Mouse (Mus musculus) MEL (cell line): ENCODE measurements around the gene Zfp39. TPM values are rescaled to one million over a fixed set of nuclear protein-coding genes. Genes with fewer than 3 reads are reported as not detected.

Source experiments
- DNase-seq: peaks from one replicate; pipeline ENCODE4 v3.0.0; 2011; ENCODE audit warnings: low read depth, low spot score
- H3K27ac ChIP-seq: 2 replicates; pipeline ENCODE4 v1.5.1; 2012; ENCODE audit warnings: low read depth, mild to moderate bottlenecking, control low read depth, low read length, moderate library complexity; ENCODE audit not compliant: control insufficient read depth
- H3K27me3 ChIP-seq, 2 experiments: fragments of 150-350 bp in 1 of 2; sonication (generic) in 1 of 2; 2 replicates each; pipeline ENCODE4 v1.6.1; 2012; ENCODE audit warnings: low read length in 2 of 2, mild to moderate bottlenecking in 2 of 2, improper control_type of control experiment in 1 of 2, moderate library complexity in 1 of 2; ENCODE audit not compliant: insufficient read depth in 2 of 2, control insufficient read depth in 1 of 2
- H3K36me3 ChIP-seq, 2 experiments: 2 replicates each; pipeline ENCODE4 v1.6.1; 2012 to 2014; ENCODE audit warnings: low read length in 2 of 2, improper control_type of control experiment in 1 of 2, inconsistent platforms in 1 of 2, mild to moderate bottlenecking in 1 of 2; ENCODE audit not compliant: insufficient read depth in 2 of 2, control insufficient read depth in 1 of 2
- H3K4me1 ChIP-seq, 2 experiments: fragments of 150-350 bp in 1 of 2; sonication (generic) in 1 of 2; 2 replicates each; pipeline ENCODE4 v1.6.1; 2012; ENCODE audit warnings: low read length in 2 of 2, improper control_type of control experiment in 1 of 2, mild to moderate bottlenecking in 1 of 2; ENCODE audit not compliant: insufficient read depth in 2 of 2, control insufficient read depth in 1 of 2
- H3K4me3 ChIP-seq, 2 experiments: fragments of 150-350 bp in 1 of 2; sonication (generic) in 1 of 2; 2 replicates each; pipeline ENCODE4 v1.5.1; 2012; ENCODE audit warnings: low read depth in 2 of 2, low read length in 2 of 2, mild to moderate bottlenecking in 2 of 2, moderate library complexity in 2 of 2, control low read depth in 1 of 2, improper control_type of control experiment in 1 of 2; ENCODE audit not compliant: control insufficient read depth in 1 of 2, insufficient read depth in 1 of 2
- H3K79me2 ChIP-seq: 2 replicates; pipeline ENCODE4 v1.6.1; 2012; ENCODE audit warnings: mild to moderate bottlenecking, low read length, moderate library complexity; ENCODE audit not compliant: control insufficient read depth, poor library complexity, insufficient read depth
- H3K9ac ChIP-seq: 2 replicates; pipeline ENCODE4 v1.6.1; 2012; ENCODE audit warnings: low read depth, mild to moderate bottlenecking, control low read depth, low read length, moderate library complexity; ENCODE audit not compliant: control insufficient read depth, poor library complexity, severe bottlenecking
- H3K9me3 ChIP-seq: fragments of 150-350 bp; sonication (generic); replicated peaks from 2 replicates; pipeline ENCODE4 v1.6.1; 2012; ENCODE audit warnings: mild to moderate bottlenecking, low read length, improper control_type of control experiment, moderate library complexity; ENCODE audit not compliant: insufficient read depth
- CTCF ChIP-seq, 3 experiments: IDR thresholded peaks in 2 of 3; conservative IDR thresholded peaks in 1 of 3; 2 replicates each; pipeline ENCODE4 v1.5.1; 2011 to 2012; ENCODE audit warnings: low read length in 3 of 3, low read depth in 2 of 3, mild to moderate bottlenecking in 2 of 3, improper control_type of control experiment in 1 of 3, inconsistent platforms in 1 of 3, mixed read lengths in 1 of 3, moderate library complexity in 1 of 3; ENCODE audit not compliant: control insufficient read depth in 1 of 3, insufficient read depth in 1 of 3, poor library complexity in 1 of 3, severe bottlenecking in 1 of 3
- E2F4 ChIP-seq: IDR thresholded peaks from 2 replicates; pipeline ENCODE4 v1.6.1; 2011; ENCODE audit warnings: low read depth, low read length, improper control_type of control experiment, borderline replicate concordance
- ELF1 ChIP-seq: IDR thresholded peaks from 2 replicates; pipeline ENCODE4 v1.6.1; 2014; ENCODE audit warnings: low read depth, mild to moderate bottlenecking, inconsistent platforms, low read length, improper control_type of control experiment, moderate library complexity
- EP300 ChIP-seq, 2 experiments: IDR thresholded peaks; 2 replicates each; pipeline ENCODE4 v1.6.1; 2011; ENCODE audit warnings: improper control_type of control experiment in 2 of 2, low read length in 2 of 2, low read depth in 1 of 2, mild to moderate bottlenecking in 1 of 2
- ETS1 ChIP-seq: IDR thresholded peaks from 2 replicates; pipeline ENCODE4 v1.6.1; 2012; ENCODE audit warnings: low read depth, mild to moderate bottlenecking, inconsistent platforms, low read length, improper control_type of control experiment, moderate library complexity
- GATA1 ChIP-seq: IDR thresholded peaks from 2 replicates; pipeline ENCODE4 v1.6.1; 2011; ENCODE audit warnings: low read depth, low read length, improper control_type of control experiment
- HCFC1 ChIP-seq: IDR thresholded peaks from 2 replicates; pipeline ENCODE4 v1.6.1; 2012; ENCODE audit warnings: low read depth, mild to moderate bottlenecking, inconsistent platforms, low read length, improper control_type of control experiment, moderate library complexity
- KAT2A ChIP-seq: conservative IDR thresholded peaks from 2 replicates; pipeline ENCODE4 v1.6.1; 2012; ENCODE audit warnings: low read depth, low read length, improper control_type of control experiment, inconsistent platforms
- MAFK ChIP-seq: IDR thresholded peaks from 2 replicates; pipeline ENCODE4 v1.6.1; 2011; ENCODE audit warnings: low read depth, mild to moderate bottlenecking, low read length, improper control_type of control experiment, borderline replicate concordance
- MAX ChIP-seq: IDR thresholded peaks from 2 replicates; pipeline ENCODE4 v1.6.1; 2011; ENCODE audit warnings: low read length, improper control_type of control experiment
- MAZ ChIP-seq: IDR thresholded peaks from 2 replicates; pipeline ENCODE4 v1.6.1; 2012; ENCODE audit warnings: low read depth, mild to moderate bottlenecking, inconsistent platforms, low read length, improper control_type of control experiment
- MXI1 ChIP-seq: IDR thresholded peaks from 2 replicates; pipeline ENCODE4 v1.6.1; 2011; ENCODE audit warnings: mild to moderate bottlenecking, low read depth, low read length, improper control_type of control experiment
- MYB ChIP-seq: IDR thresholded peaks from 2 replicates; pipeline ENCODE4 v1.6.1; 2011; ENCODE audit warnings: mild to moderate bottlenecking, low read depth, low read length, improper control_type of control experiment
- MYC ChIP-seq: IDR thresholded peaks from 2 replicates; pipeline ENCODE4 v1.6.1; 2011; ENCODE audit warnings: low read depth, mild to moderate bottlenecking, low read length, improper control_type of control experiment, moderate library complexity
- POLR2AphosphoS5 ChIP-seq: IDR thresholded peaks from 2 replicates; pipeline ENCODE4 v1.6.1; 2012; ENCODE audit warnings: low read depth, borderline replicate concordance, mild to moderate bottlenecking, inconsistent platforms, low read length, moderate library complexity, mixed read lengths
- SMC3 ChIP-seq: IDR thresholded peaks from 2 replicates; pipeline ENCODE4 v1.6.1; 2011; ENCODE audit warnings: low read depth, low read length, improper control_type of control experiment
- TAL1 ChIP-seq: IDR thresholded peaks from 2 replicates; pipeline ENCODE4 v1.6.1; 2012; ENCODE audit warnings: mild to moderate bottlenecking, inconsistent platforms, low read length, moderate library complexity, mixed read lengths
- TBP ChIP-seq: IDR thresholded peaks from 2 replicates; pipeline ENCODE4 v1.8.0; 2011; ENCODE audit warnings: low read depth, low read length, improper control_type of control experiment
- TCF12 ChIP-seq: IDR thresholded peaks from 2 replicates; pipeline ENCODE4 v1.6.1; 2014; ENCODE audit warnings: low read depth, mild to moderate bottlenecking, inconsistent platforms, low read length, improper control_type of control experiment, moderate library complexity
- UBTF ChIP-seq: IDR thresholded peaks from 2 replicates; pipeline ENCODE4 v1.6.1; 2012; ENCODE audit warnings: low read depth, mild to moderate bottlenecking, inconsistent platforms, low read length, improper control_type of control experiment, moderate library complexity, borderline replicate concordance; ENCODE audit not compliant: insufficient read depth
- USF2 ChIP-seq, 2 experiments: IDR thresholded peaks; 2 replicates each; pipeline ENCODE4 v1.6.1; 2011 to 2012; ENCODE audit warnings: improper control_type of control experiment in 2 of 2, low read length in 2 of 2, borderline replicate concordance in 1 of 2, inconsistent platforms in 1 of 2, low read depth in 1 of 2, mild to moderate bottlenecking in 1 of 2; ENCODE audit not compliant: insufficient read depth in 1 of 2
- ZKSCAN1 ChIP-seq: IDR thresholded peaks from 2 replicates; pipeline ENCODE4 v1.6.1; 2012; ENCODE audit warnings: low read depth, mild to moderate bottlenecking, inconsistent platforms, low read length, improper control_type of control experiment, moderate library complexity
- ZNF384 ChIP-seq: IDR thresholded peaks from 2 replicates; pipeline ENCODE4 v1.6.1; 2012; ENCODE audit warnings: low read depth, mild to moderate bottlenecking, inconsistent platforms, low read length, improper control_type of control experiment
- polyA plus RNA-seq, 2 experiments: library from polyadenylated mRNA; stranded (reverse) in 1 of 2; unstranded in 1 of 2; fragments of >175 nt in 1 of 2; fragments of >200 nt in 1 of 2; gene quantifications; 2 replicates each; pipeline versions ENCODE4 v1.2.1 to v1.2.4; 2012; ENCODE audit warnings: low replicate concordance in 2 of 2, low read depth in 1 of 2; ENCODE audit not compliant: insufficient read length in 2 of 2, insufficient read depth in 1 of 2, missing spikeins in 1 of 2
- total RNA-seq: library from RNA; depleted of rRNA; stranded (reverse); fragments of 300-350 nt; gene quantifications from 2 replicates; pipeline ENCODE4 v1.2.3, GENCODE M21; 2012

Gene Zfp39
- total and polyA plus RNA-seq, 3 experiments, result 5.1 to 6.0 TPM; not detected in 1

DNA sequence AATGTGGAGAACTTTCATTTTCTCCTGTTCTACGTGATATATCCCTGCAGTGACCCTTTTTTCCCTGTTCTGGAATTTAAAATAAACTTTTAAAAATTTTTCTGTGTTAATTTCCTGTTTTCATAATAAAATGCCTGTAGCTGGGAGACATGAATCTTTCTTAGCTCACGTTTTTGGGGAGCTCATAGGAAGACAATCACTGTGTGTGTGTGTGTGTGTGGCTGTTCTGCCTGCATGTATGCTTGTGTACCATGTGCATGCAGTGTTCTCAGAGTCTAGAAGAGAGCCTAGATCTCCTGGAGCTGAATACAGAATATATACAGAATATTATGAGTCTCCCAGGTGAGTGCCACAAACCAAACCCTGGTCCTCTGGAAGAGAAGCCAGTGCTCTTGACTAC, 23.0 kb upstream of the Zfp39 start:
- TF ChIP-seq HCFC1, result no peak
- TF ChIP-seq MXI1, result no peak
- no peak for TF ChIP-seq KAT2A
- TF ChIP-seq GATA1, result no peak
- no peak for TF ChIP-seq TAL1
- TF ChIP-seq ELF1, result no peak
- no peak for TF ChIP-seq E2F4
- TF ChIP-seq EP300 (IDR thresholded peaks at IDR 0.05; ENCODE audit: low read depth in 1 of 2, low read length in 2 of 2), result no peak
- TF ChIP-seq MAFK, result peak; percentile 65; the same call in 1 of the 2 replicates
- peak; percentile 97 for TF ChIP-seq TBP
- TF ChIP-seq ZNF384, result peak; percentile 66; the same call in 1 of the 2 replicates
- no peak for TF ChIP-seq ETS1
- TF ChIP-seq MYC, result no peak
- TF ChIP-seq SMC3, result no peak
- no peak for TF ChIP-seq USF2 (IDR thresholded peaks at IDR 0.05; ENCODE audit: borderline replicate concordance in 1 of 2, insufficient read depth in 1 of 2, low read depth in 1 of 2, low read length in 2 of 2)
- no peak for TF ChIP-seq UBTF
- no peak for TF ChIP-seq MAZ
- TF ChIP-seq CTCF (IDR thresholded peaks at IDR 0.05 in 2 of 3, conservative IDR thresholded peaks at IDR 0.05 in 1 of 3; ENCODE audit: control insufficient read depth in 1 of 3, insufficient read depth in 1 of 3, low read depth in 2 of 3, low read length in 3 of 3, poor library complexity in 1 of 3, severe bottlenecking in 1 of 3), result no peak
- no peak for TF ChIP-seq MYB
- Histone ChIP-seq H3K79me2 (peaks cover 1% of the 10 kb centered on the region; the same call in 1 of the 2 replicates), H3K9me3 (no peaks in the 10 kb centered on the region), H3K27me3 (no peaks in the 10 kb centered on the region), H3K9ac (peak overlapping the region; percentile 54), H3K4me1 (peaks cover 4 to 15% of the 10 kb centered on the region in 2 experiments; a peak in 3 of 4 replicates), H3K4me3 (peak overlapping the region; percentile 29 to 72), H3K27ac (no peak overlapping the region), H3K36me3 (peaks cover 0 to 13% of the 10 kb centered on the region in 2 experiments; a peak in 2 of 4 replicates)
- peak; percentile 75 for DNase-seq

DNA sequence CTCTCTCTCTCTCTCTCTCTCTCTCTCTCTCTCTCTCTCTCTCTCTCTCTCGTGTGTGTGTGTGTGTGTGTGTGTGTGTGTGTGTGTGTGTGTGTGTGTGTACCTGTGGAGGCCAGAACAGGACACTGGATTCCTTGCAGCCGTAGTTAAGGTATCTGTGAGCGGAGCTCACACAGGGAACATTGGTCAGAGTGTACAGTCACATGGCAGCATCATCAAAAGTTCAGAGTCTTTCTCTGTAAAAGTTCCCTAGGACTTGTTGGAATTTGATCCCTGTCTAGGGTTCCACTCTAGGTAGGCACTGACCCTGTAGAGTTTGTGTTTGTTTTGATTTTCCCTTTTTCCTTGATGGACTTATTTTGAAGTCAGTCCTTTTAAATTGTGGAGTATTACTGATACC, 22.6 kb upstream of the Zfp39 start:
- Histone ChIP-seq H3K4me3 (no peak overlapping the region), H3K9me3 (no peaks in the 10 kb centered on the region), H3K36me3 (peaks cover 0 to 13% of the 10 kb centered on the region in 2 experiments; a peak in 2 of 4 replicates), H3K9ac (peak overlapping the region; percentile 25), H3K27ac (no peak overlapping the region), H3K79me2 (peaks cover 1% of the 10 kb centered on the region; the same call in 1 of the 2 replicates), H3K4me1 (peaks cover 4 to 15% of the 10 kb centered on the region in 2 experiments; a peak in 3 of 4 replicates), H3K27me3 (no peaks in the 10 kb centered on the region)
- no peak for DNase-seq
- no peak for TF ChIP-seq TCF12
- no peak for TF ChIP-seq E2F4
- no peak for TF ChIP-seq CTCF (IDR thresholded peaks at IDR 0.05 in 2 of 3, conservative IDR thresholded peaks at IDR 0.05 in 1 of 3; ENCODE audit: control insufficient read depth in 1 of 3, insufficient read depth in 1 of 3, low read depth in 2 of 3, low read length in 3 of 3, poor library complexity in 1 of 3, severe bottlenecking in 1 of 3)
- 0 out of 2 replicates have a peak, but pooled peaks have one; percentile 22 for TF ChIP-seq MAX
- TF ChIP-seq POLR2AphosphoS5, result no peak
- no peak for TF ChIP-seq ZKSCAN1
- TF ChIP-seq ELF1, result no peak
